Mouse (Mus musculus) neural tube, embryonic 15.5 days (tissue): ENCODE measurements at regions not wholly inside any gene's neighbourhood (a gene's known extent, or its start where the extent isn't known, plus 50 kb on each side); places are given as distances from the start of the nearest gene placed in this dataset.
A peak's percentile ranks its signal among the peaks of the same experiment; 100 is the strongest.

ENCODE experiments used
- ATAC-seq: fragments of 200-750 bp; cut with Nextera tagmentation; 2 replicates; pipeline ENCODE4 v1.8.0; 2017; ENCODE audit warnings: mild to moderate bottlenecking, moderate TSS enrichment, moderate library complexity; ENCODE audit not compliant: low FRiP score
- H3K27ac ChIP-seq: fragments of 300-500 bp; sonication (generic); replicated peaks from 2 replicates; pipeline ENCODE4 v1.5.1; 2015; ENCODE audit warnings: mild to moderate bottlenecking, inconsistent platforms
- H3K27me3 ChIP-seq: fragments of 300-500 bp; sonication (generic); replicated peaks from 2 replicates; pipeline ENCODE4 v1.6.1; 2015; ENCODE audit warnings: inconsistent platforms
- H3K36me3 ChIP-seq: fragments of 300-500 bp; sonication (generic); 2 replicates; pipeline ENCODE4 v1.6.1; 2015; ENCODE audit warnings: inconsistent platforms
- H3K4me1 ChIP-seq: fragments of 300-500 bp; sonication (generic); 2 replicates; pipeline ENCODE4 v1.6.1; 2015; ENCODE audit warnings: inconsistent platforms
- H3K4me2 ChIP-seq: fragments of 300-500 bp; sonication (generic); 2 replicates; pipeline ENCODE4 v1.6.1; 2015; ENCODE audit warnings: inconsistent platforms, mild to moderate bottlenecking, moderate library complexity
- H3K4me3 ChIP-seq: fragments of 300-500 bp; sonication (generic); replicated peaks from 2 replicates; pipeline ENCODE4 v1.5.1; 2015; ENCODE audit warnings: mild to moderate bottlenecking, inconsistent platforms
- H3K9ac ChIP-seq: fragments of 300-500 bp; sonication (generic); replicated peaks from 2 replicates; pipeline ENCODE4 v1.6.1; 2015; ENCODE audit warnings: mild to moderate bottlenecking, inconsistent platforms
- H3K9me3 ChIP-seq: fragments of 300-500 bp; sonication (generic); replicated peaks from 2 replicates; pipeline ENCODE4 v1.6.1; 2016; ENCODE audit warnings: inconsistent platforms
- WGBS: fragments of 180-500 bp; shearing (Covaris S2); methylation state at CpG from one replicate; pipeline ENCODE4 v1.1.7; 2015; ENCODE audit warnings: mixed read lengths; 5-methylcytosine and 5-hydroxymethylcytosine counted together

DNA sequence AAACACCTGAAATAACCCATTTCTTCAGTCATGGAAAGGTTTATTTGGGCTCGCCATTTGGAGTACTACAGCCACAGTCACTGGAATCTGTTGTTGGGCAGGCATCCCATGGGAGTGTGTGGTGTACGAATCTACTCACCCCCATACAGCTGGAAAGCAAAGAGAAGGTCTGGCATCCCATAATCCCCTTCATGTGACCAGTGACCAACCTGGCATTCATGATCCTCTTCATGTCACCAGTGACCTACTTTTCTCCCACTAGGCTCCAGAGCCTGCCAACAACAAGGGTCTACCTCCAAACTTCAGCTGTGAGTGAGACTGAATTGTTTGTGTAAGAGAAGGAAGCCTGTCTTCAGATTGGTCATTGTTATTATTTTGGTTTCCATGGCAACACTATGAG, 409.0 kb downstream of the Prdm2 start:
- H3K36me3 ChIP-seq, result no peaks in the 10 kb centered on the region
- WGBS, result 94% methylated on average over 2 of the region's 2 CpGs
- H3K27ac ChIP-seq, result no peak overlapping the region
- no peak overlapping the region for H3K4me3 ChIP-seq
- H3K4me1 ChIP-seq, result peaks cover 8% of the 10 kb centered on the region
- no peak overlapping the region for H3K4me2 ChIP-seq
- H3K9me3 ChIP-seq, result no peaks in the 10 kb centered on the region
- H3K9ac ChIP-seq, result no peak overlapping the region
- ATAC-seq, result no peak
- H3K27me3 ChIP-seq, result no peaks in the 10 kb centered on the region

- Histone ChIP-seq H3K9me3 (no peaks in the 10 kb centered on the region), H3K4me1 (peaks cover 15% of the 10 kb centered on the region), H3K4me3 (no peak overlapping the region), H3K27me3 (no peaks in the 10 kb centered on the region), H3K9ac (peak overlapping the region; percentile 27; the same call in 1 of the 2 replicates), H3K27ac (peak overlapping the region; percentile 67), H3K4me2 (no peak overlapping the region), H3K36me3 (no peaks in the 10 kb centered on the region)
- WGBS, result 17% methylated on average over 5 of the region's 5 CpGs
- peak; percentile 66; the same call in 1 of the 2 replicates for ATAC-seq
Observed at GRCm38 (mm10) chr4:142799291-142799690, 413.5 kb downstream of the Prdm2 start.

GRCm38 (mm10) chr4:142798834-142799233, 414.0 kb downstream of the Prdm2 start:
- H3K9ac ChIP-seq, result no peak overlapping the region
- WGBS, result 53% methylated on average over 6 of the region's 6 CpGs
- no peaks in the 10 kb centered on the region for H3K27me3 ChIP-seq
- no peaks in the 10 kb centered on the region for H3K9me3 ChIP-seq
- H3K4me3 ChIP-seq, result no peak overlapping the region
- H3K4me2 ChIP-seq, result no peak overlapping the region
- no peak overlapping the region; the same call in 1 of the 2 replicates for H3K27ac ChIP-seq
- H3K4me1 ChIP-seq, result peaks cover 15% of the 10 kb centered on the region
- ATAC-seq, result no peak
- H3K36me3 ChIP-seq, result no peaks in the 10 kb centered on the region

GRCm38 (mm10) chr4:142792606-142792970, 420.2 kb downstream of the Prdm2 start:
- no peak overlapping the region for H3K27ac ChIP-seq
- H3K4me2 ChIP-seq, result no peak overlapping the region
- H3K4me3 ChIP-seq, result no peak overlapping the region
- no peaks in the 10 kb centered on the region for H3K4me1 ChIP-seq
- no peaks in the 10 kb centered on the region for H3K9me3 ChIP-seq
- ATAC-seq, result no peak
- no peak overlapping the region for H3K9ac ChIP-seq
- WGBS, result 88% methylated on average over 2 of the region's 2 CpGs
- H3K36me3 ChIP-seq, result no peaks in the 10 kb centered on the region
- no peaks in the 10 kb centered on the region for H3K27me3 ChIP-seq

DNA sequence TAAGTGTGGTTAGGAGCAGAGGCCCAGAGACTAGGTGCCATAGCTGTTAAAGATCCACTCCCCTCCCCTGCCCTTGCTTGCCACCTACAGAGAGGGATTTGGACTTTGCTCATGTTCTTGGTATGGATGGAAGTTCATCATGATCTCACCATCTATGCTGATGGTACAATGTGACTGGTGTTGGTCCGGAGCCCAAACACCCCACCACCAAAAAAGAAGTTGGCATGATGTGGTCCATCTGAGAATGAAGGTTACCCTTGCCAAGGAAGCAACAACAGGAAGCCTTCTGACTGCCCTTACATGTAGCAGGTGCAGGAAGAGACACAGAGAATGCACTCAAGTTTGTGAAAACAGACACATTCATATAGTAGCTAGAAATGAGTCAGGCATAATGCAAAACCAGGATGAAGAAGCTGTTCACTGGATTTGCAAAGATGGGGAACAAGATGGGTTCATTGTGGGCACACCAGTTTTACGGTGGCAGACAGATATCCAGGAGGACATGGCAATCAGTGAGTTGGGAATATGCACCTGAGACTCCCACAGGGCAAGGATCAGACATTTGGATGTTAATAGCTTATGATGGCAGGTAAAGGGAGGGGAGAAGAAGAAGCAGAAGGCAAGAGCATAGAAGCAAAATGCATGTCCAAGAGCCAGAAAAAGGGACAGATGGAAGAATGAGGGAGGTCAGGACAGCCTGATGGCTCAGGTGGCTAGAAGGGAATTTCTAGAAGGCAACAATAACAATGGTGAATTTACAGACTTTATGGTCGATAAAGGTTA, 420.8 kb downstream of the Prdm2 start:
- WGBS, result 82% methylated on average over 3 of the region's 3 CpGs
- Histone ChIP-seq H3K27me3 (no peaks in the 10 kb centered on the region), H3K36me3 (no peaks in the 10 kb centered on the region), H3K9me3 (no peaks in the 10 kb centered on the region), H3K27ac (no peak overlapping the region), H3K9ac (no peak overlapping the region), H3K4me2 (no peak overlapping the region), H3K4me1 (no peaks in the 10 kb centered on the region), H3K4me3 (no peak overlapping the region)
- no peak for ATAC-seq

DNA sequence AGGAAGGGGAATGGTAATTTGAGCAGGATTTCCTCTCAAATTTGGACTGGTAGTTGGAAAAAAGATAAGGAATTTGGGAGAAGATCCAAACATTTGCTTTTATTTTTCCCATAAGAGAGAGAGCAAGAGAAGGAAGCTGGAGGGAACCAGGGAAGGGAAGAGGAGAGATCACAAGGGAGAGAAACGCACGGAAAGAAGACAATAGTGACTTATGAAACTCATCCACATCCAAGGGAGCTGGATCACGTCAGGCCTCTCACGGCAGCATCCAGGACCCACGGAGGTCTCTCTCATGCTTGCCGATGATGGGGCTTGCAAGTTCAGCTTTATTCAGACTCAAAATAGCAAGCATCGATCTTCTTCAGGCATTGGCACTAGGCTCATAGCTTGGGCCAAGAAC, 423.7 kb downstream of the Prdm2 start:
- Histone ChIP-seq H3K4me2 (no peak overlapping the region), H3K4me3 (no peak overlapping the region), H3K4me1 (no peaks in the 10 kb centered on the region), H3K27me3 (no peaks in the 10 kb centered on the region), H3K9ac (no peak overlapping the region), H3K27ac (no peak overlapping the region), H3K36me3 (no peaks in the 10 kb centered on the region), H3K9me3 (no peaks in the 10 kb centered on the region)
- 91% methylated on average over 7 of the region's 7 CpGs for WGBS
- ATAC-seq, result no peak

DNA sequence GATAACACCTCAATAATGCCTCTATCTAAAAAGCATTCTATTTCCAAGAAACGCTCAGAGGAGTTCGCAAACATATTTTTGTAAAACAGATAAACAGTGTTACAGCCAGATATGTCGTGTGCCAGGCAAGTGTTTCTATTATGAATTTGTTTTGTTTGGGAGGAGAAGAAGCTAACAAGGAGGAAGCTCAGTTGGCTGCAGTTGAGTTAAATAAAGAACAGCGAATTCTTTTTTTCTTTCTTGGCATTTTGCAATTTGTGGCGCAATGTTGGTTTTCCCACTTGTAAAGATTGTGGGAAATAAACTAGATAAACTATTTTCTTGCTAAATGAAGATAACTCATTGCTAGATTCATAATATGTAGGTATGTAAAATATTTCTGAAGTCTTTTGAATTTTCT, 427.4 kb downstream of the Prdm2 start:
- Histone ChIP-seq H3K9me3 (no peaks in the 10 kb centered on the region), H3K27me3 (no peaks in the 10 kb centered on the region), H3K4me3 (no peak overlapping the region), H3K36me3 (no peaks in the 10 kb centered on the region), H3K9ac (no peak overlapping the region), H3K27ac (no peak overlapping the region), H3K4me1 (no peaks in the 10 kb centered on the region), H3K4me2 (no peak overlapping the region)
- no peak for ATAC-seq
- WGBS, result 93% methylated on average over 5 of the region's 5 CpGs

- H3K36me3 ChIP-seq, result no peaks in the 10 kb centered on the region
- H3K4me3 ChIP-seq, result no peak overlapping the region
- no peak overlapping the region for H3K27ac ChIP-seq
- peaks cover 23% of the 10 kb centered on the region for H3K4me1 ChIP-seq
- H3K4me2 ChIP-seq, result no peak overlapping the region
- ATAC-seq, result no peak
- 47% methylated on average over 10 of the region's 10 CpGs for WGBS
- no peaks in the 10 kb centered on the region for H3K27me3 ChIP-seq
- no peak overlapping the region for H3K9ac ChIP-seq
- H3K9me3 ChIP-seq, result no peaks in the 10 kb centered on the region
Observed at GRCm38 (mm10) chr4:142776711-142777411, 435.9 kb downstream of the Prdm2 start.

DNA sequence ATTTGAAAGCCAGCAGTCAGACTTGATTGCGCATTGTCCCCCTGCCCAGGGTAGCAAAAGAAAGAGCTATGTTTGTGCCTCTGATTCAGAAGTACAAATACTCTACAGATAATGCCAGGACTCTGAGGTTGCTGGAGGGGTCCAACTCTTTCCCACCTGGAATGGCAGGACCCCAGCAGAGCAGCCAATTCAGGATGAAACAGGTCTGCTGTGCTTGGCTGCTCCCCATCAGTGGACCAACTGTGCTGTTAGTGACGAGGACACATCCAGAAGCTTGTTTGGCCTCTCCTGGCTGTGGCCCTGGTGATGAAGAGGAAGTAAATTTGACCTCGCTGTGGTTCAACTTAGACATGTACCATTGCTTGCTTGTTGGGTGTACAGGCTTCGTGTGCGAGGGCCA, 437.8 kb downstream of the Prdm2 start:
- Histone ChIP-seq H3K4me1 (peaks cover 34% of the 10 kb centered on the region), H3K27me3 (no peaks in the 10 kb centered on the region), H3K27ac (no peak overlapping the region), H3K36me3 (no peaks in the 10 kb centered on the region), H3K9me3 (no peaks in the 10 kb centered on the region), H3K4me2 (no peak overlapping the region), H3K4me3 (no peak overlapping the region), H3K9ac (no peak overlapping the region)
- ATAC-seq, result no peak
- WGBS, result 90% methylated on average over 5 of the region's 5 CpGs

DNA sequence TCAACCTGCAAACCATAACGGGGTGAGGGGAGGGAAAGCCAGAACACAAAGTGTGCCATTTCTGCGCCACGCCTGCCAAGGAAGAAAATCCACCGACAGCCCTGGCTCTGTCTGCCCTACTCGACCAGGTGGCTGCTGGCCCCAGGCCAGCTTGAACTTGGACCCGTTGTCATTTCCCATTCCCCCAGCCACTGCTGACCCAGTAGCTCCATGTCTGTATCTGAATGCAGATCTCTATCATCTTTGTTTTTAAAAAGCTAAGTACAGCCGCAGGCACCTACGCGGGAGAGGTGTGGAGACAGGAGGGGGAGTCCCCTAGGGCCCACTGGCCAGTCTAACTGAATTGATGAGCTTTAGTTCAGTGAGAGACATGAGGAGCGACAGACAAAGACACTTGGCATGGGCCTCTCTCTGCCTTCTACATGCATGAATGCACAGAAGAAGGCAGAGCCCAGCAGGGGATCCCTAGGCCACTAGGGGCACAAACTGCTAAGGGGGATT, 439.1 kb downstream of the Prdm2 start:
- Histone ChIP-seq H3K4me1 (peaks cover 37% of the 10 kb centered on the region), H3K27me3 (peaks cover 5% of the 10 kb centered on the region; the same call in 1 of the 2 replicates), H3K4me3 (no peak overlapping the region), H3K27ac (peak overlapping the region; percentile 74), H3K9ac (no peak overlapping the region), H3K4me2 (peak overlapping the region; percentile 13; the same call in 1 of the 2 replicates), H3K36me3 (no peaks in the 10 kb centered on the region), H3K9me3 (no peaks in the 10 kb centered on the region)
- ATAC-seq, result no peak; the same call in 1 of the 2 replicates
- WGBS, result 18% methylated on average over 10 of the region's 10 CpGs

GRCm38 (mm10) chr4:142772751-142773455, 439.9 kb downstream of the Prdm2 start:
- Histone ChIP-seq H3K4me3 (no peak overlapping the region), H3K27ac (peak overlapping the region; percentile 74), H3K36me3 (no peaks in the 10 kb centered on the region), H3K27me3 (peaks cover 5% of the 10 kb centered on the region; the same call in 1 of the 2 replicates), H3K4me1 (peaks cover 39% of the 10 kb centered on the region), H3K4me2 (peak overlapping the region; percentile 13), H3K9ac (no peak overlapping the region), H3K9me3 (no peaks in the 10 kb centered on the region)
- 3% methylated on average over 16 of the region's 16 CpGs for WGBS
- ATAC-seq, result peak; percentile 79
